Comparison of ENCODE assay signal across 8 mouse cellular contexts in the genomic region with DNA sequence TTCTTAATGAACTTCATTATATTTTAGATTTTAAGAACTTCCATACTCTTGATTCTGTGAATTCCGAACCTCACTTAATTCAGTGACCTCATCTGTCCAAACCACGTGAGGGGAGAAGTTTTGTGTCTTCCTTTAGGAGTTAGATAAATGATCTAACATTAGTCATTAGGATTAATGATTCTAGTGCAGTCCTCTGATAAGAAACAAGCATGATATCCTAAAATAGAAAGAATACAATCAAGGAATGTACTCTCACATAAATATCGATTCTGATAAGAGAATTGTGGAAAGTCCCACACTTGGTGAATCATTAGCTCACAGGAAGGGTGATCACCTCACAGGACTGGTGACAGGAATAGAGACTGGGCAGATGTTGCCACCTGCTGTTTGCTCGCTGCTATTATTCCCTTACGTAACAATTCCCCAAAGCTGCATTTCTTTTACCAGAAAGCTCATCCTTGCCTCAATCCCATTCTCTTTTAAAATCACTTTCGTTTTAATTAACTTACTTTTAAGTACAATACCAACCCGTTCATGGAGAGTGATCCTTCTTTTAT. TPM values are rescaled to one million over a fixed set of nuclear protein-coding genes. Genes with fewer than 3 reads are reported as not detected.
DNase-seq lines count a peak whose midpoint lies in the region; ATAC-seq and TF ChIP-seq lines count a peak whose summit lies in the region.

No protein-coding gene starts in this region.

- ATAC-seq in liver, embryonic 12.5 days, result no peak
- ATAC-seq in intestine, embryonic 15.5 days, result peak; percentile 85
- peak; percentile 82 for ATAC-seq in midbrain, embryonic 11.5 days (ENCODE audit: low FRiP score)

- WGBS in liver, embryonic 12.5 days (ENCODE audit: insufficient replicate concordance), result 18% methylated on average over 7 of the region's 7 CpGs
- 24% methylated on average over 7 of the region's 7 CpGs for WGBS in cerebellum, adult 2 months
- 12% methylated on average over 7 of the region's 7 CpGs for WGBS in intestine, embryonic 15.5 days
- 32% methylated on average over 7 of the region's 7 CpGs for WGBS in midbrain, embryonic 11.5 days

- peak; percentile 25 for DNase-seq in liver
- peak; percentile 27 to 48 for DNase-seq in cerebellum, adult 2 months
- DNase-seq in frontal cortex, postnatal 14 days (ENCODE audit: low spot score in 2 of 2), result peak; percentile 13 to 16
- peak; percentile 42 to 77 for DNase-seq in left cerebral cortex, adult 9 months (ENCODE audit: low spot score in 2 of 2)
- DNase-seq in midbrain, embryonic 11.5 days (ENCODE audit: low spot score, missing footprints), result no peak
- peak; percentile 49 for DNase-seq in splenic B cell, adult 2 months (ENCODE audit: low read depth, low spot score)

- no peak overlapping the region for H3K4me3 ChIP-seq in liver, embryonic 12.5 days
- H3K4me3 ChIP-seq in cerebellum, adult 2 months (replicated peaks; ENCODE audit: insufficient read depth, low read depth, low read length), result no peak overlapping the region
- H3K4me3 ChIP-seq in intestine, embryonic 15.5 days (replicated peaks), result no peak overlapping the region
- no peak overlapping the region for H3K4me3 ChIP-seq in midbrain, embryonic 11.5 days (ENCODE audit: low read depth, low read length)

- H3K4me1 ChIP-seq in liver, embryonic 12.5 days, result no peaks in the 10 kb centered on the region
- H3K4me1 ChIP-seq in cerebellum, adult 2 months (ENCODE audit: control insufficient read depth, insufficient read depth, low read length), result no peaks in the 10 kb centered on the region
- 0 out of 2 replicates have a peak, but pooled peaks cover 6% of the 10 kb centered on the region for H3K4me1 ChIP-seq in intestine, embryonic 15.5 days (replicated peaks)
- no peaks in the 10 kb centered on the region for H3K4me1 ChIP-seq in midbrain, embryonic 11.5 days (ENCODE audit: control insufficient read depth, insufficient read depth, low read length)

- H3K4me2 ChIP-seq in liver, embryonic 12.5 days, result no peak overlapping the region
- no peak overlapping the region for H3K4me2 ChIP-seq in intestine, embryonic 15.5 days (replicated peaks)
- H3K4me2 ChIP-seq in midbrain, embryonic 11.5 days, result no peak overlapping the region

- no peaks in the 10 kb centered on the region for H3K9me3 ChIP-seq in liver, embryonic 12.5 days (replicated peaks)
- H3K9me3 ChIP-seq in intestine, embryonic 15.5 days, result no peaks in the 10 kb centered on the region
- no peaks in the 10 kb centered on the region for H3K9me3 ChIP-seq in midbrain, embryonic 11.5 days (ENCODE audit: control insufficient read depth, low read length)

- H3K9ac ChIP-seq in liver, embryonic 12.5 days, result no peak overlapping the region
- no peak overlapping the region for H3K9ac ChIP-seq in intestine, embryonic 15.5 days
- no peak overlapping the region for H3K9ac ChIP-seq in midbrain, embryonic 11.5 days (ENCODE audit: low read length)

- TF ChIP-seq POLR2A in cerebellum, adult 2 months (IDR thresholded peaks at IDR 0.05; ENCODE audit: borderline replicate concordance, insufficient read depth, low read length), result no peak

- H3K27me3 ChIP-seq in liver, embryonic 12.5 days (replicated peaks), result no peaks in the 10 kb centered on the region
- no peaks in the 10 kb centered on the region for H3K27me3 ChIP-seq in cerebellum, adult 2 months (ENCODE audit: control insufficient read depth, insufficient read depth, low read length)
- no peaks in the 10 kb centered on the region for H3K27me3 ChIP-seq in intestine, embryonic 15.5 days (replicated peaks)
- no peaks in the 10 kb centered on the region for H3K27me3 ChIP-seq in midbrain, embryonic 11.5 days (ENCODE audit: control insufficient read depth, insufficient read depth, low read length)
- H3K27me3 ChIP-seq in splenic B cell, adult 2 months (ENCODE audit: control insufficient read depth, insufficient read depth, low read length, poor library complexity, severe bottlenecking), result no peaks in the 10 kb centered on the region

- no peaks in the 10 kb centered on the region for H3K36me3 ChIP-seq in liver, embryonic 12.5 days
- H3K36me3 ChIP-seq in intestine, embryonic 15.5 days, result no peaks in the 10 kb centered on the region
- H3K36me3 ChIP-seq in midbrain, embryonic 11.5 days (ENCODE audit: control insufficient read depth, insufficient read depth, low read length), result no peaks in the 10 kb centered on the region
- no peaks in the 10 kb centered on the region for H3K36me3 ChIP-seq in splenic B cell, adult 2 months (ENCODE audit: control insufficient read depth, insufficient read depth, low read length, poor library complexity, severe bottlenecking)

- peak; percentile 59; the same call in 1 of the 2 replicates for TF ChIP-seq CTCF in cerebellum, adult 2 months (IDR thresholded peaks at IDR 0.05; ENCODE audit: borderline replicate concordance, insufficient read depth, low read depth, low read length)

- H3K27ac ChIP-seq in liver, embryonic 12.5 days, result no peak overlapping the region
- no peak overlapping the region for H3K27ac ChIP-seq in cerebellum, adult 2 months (ENCODE audit: insufficient read depth, low read length)
- no peak overlapping the region for H3K27ac ChIP-seq in intestine, embryonic 15.5 days
- no peak overlapping the region for H3K27ac ChIP-seq in midbrain, embryonic 11.5 days (ENCODE audit: low read depth, low read length)

RNA-seq across cellular contexts. Expression of a gene that starts 22.3 kb away (rescaled TPM):
- not detected in 2 replicates for polyA plus RNA-seq in liver, embryonic 12.5 days (2016; fragmentation: Nextera tagmentation; extraction: Ambion mirVana)
- polyA plus RNA-seq in cerebellum, adult 2 months (2012; rRNA removed), result 0.08 TPM in 1 of 2 replicates, not detected in the other
- not detected in 2 replicates for polyA plus RNA-seq in intestine, embryonic 15.5 days (2015; fragmentation: Nextera tagmentation; extraction: Ambion mirVana)
- not detected in 2 replicates for polyA plus RNA-seq in midbrain, embryonic 11.5 days (2014; fragmentation: Nextera tagmentation; extraction: Ambion mirVana)
